Mouse (Mus musculus) kidney, postnatal 0 days (tissue): ENCODE data around the gene Psmc3ip. TPM values are rescaled to one million over a fixed set of nuclear protein-coding genes. Genes with fewer than 3 reads are reported as not detected.

Experiments
- ATAC-seq: fragments of 200-750 bp; cut with Nextera tagmentation; replicated peaks from 2 replicates; pipeline ENCODE4 v1.8.0; 2017; ENCODE audit warnings: low read depth, moderate number of reproducible peaks, moderate TSS enrichment, moderate library complexity; ENCODE audit not compliant: low FRiP score
- DNase-seq: peaks from one replicate; pipeline ENCODE4 v3.0.0-alpha.2; 2016; ENCODE audit warnings: low spot score
- H3K27ac ChIP-seq: fragments of 300-500 bp; sonication (generic); 2 replicates; pipeline ENCODE4 v1.5.1; 2014; ENCODE audit warnings: mild to moderate bottlenecking
- H3K27me3 ChIP-seq: fragments of 300-500 bp; sonication (generic); 2 replicates; pipeline ENCODE4 v1.6.1; 2014; ENCODE audit warnings: low read length, mixed read lengths; ENCODE audit not compliant: insufficient read depth
- H3K36me3 ChIP-seq: fragments of 300-500 bp; sonication (generic); 2 replicates; pipeline ENCODE4 v1.6.1; 2014; ENCODE audit warnings: low read length, mixed read lengths; ENCODE audit not compliant: insufficient read depth
- H3K4me1 ChIP-seq: fragments of 300-500 bp; sonication (generic); replicated peaks from 2 replicates; pipeline ENCODE4 v1.6.1; 2014; ENCODE audit warnings: antibody characterized with exemption, low read length, mixed read lengths; ENCODE audit not compliant: insufficient read depth
- H3K4me2 ChIP-seq: fragments of 300-500 bp; sonication (generic); 2 replicates; pipeline ENCODE4 v1.6.1; 2014; ENCODE audit warnings: mild to moderate bottlenecking, low read length, moderate library complexity, mixed read lengths
- H3K4me3 ChIP-seq: fragments of 300-500 bp; sonication (generic); replicated peaks from 2 replicates; pipeline ENCODE4 v1.5.1; 2014; ENCODE audit warnings: low read depth, low read length
- H3K9ac ChIP-seq: fragments of 300-500 bp; sonication (generic); 2 replicates; pipeline ENCODE4 v1.6.1; 2014; ENCODE audit warnings: low read depth, low read length
- H3K9me3 ChIP-seq: fragments of 300-500 bp; sonication (generic); replicated peaks from 2 replicates; pipeline ENCODE4 v1.6.1; 2016; ENCODE audit warnings: low read length, inconsistent platforms, mixed read lengths
- CTCF ChIP-seq: IDR thresholded peaks from 2 replicates; pipeline ENCODE4 v1.5.1; 2016; ENCODE audit warnings: antibody characterized with exemption, low read depth, mild to moderate bottlenecking, moderate library complexity
- WGBS: fragments of 180-500 bp; shearing (Covaris S2); extraction: QIAGEN DNeasy Blood & Tissue Kit; methylation state at CpG from one replicate; pipeline ENCODE4 v1.1.7; 2014; 5-methylcytosine and 5-hydroxymethylcytosine counted together
- polyA plus RNA-seq: library from polyadenylated mRNA; unstranded; fragments of >200 nt; fragmentation: Nextera tagmentation; extraction: Ambion mirVana; gene quantifications from 2 replicates; pipeline ENCODE4 v1.2.1, GENCODE M21; 2015

The Psmc3ip gene
- 23.2 and 26.4 TPM in 2 replicates for polyA plus RNA-seq

DNA sequence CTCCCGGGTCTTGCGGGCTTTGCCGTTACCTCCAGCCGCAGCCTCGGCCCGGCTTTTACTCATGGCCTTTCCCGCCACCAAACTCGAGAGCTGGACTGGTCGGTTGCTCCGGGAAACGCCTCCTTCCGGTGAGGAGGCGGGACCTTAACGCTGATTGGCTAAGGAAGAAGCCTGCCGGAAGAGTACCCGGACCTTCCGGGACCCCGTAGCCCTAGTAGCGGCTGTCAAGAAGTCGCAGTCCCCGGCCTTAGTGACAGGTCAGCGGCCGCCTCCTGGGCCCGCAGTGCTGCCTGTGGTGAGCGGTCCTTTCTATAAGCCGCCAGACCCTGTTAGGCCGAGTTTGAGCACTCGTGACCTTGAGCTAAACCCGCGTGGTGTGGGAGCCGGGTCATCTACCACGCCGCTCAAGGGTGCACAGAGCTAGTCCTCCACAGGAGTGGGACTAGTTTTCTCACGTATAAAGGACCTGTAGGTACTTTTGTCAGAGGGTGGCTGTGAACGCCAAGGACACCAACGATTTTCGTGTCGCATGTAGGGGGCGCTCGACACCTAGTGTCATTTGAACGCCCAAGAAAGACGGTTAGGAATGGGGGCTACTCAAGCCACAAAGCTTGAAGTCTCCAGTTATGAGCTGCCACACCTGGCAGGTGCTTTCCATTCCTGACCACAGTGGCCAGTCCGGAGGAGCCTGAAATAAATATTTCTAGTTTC lies at the start of gene Psmc3ip:
Gene Psmc3ip (minus strand): TSS at position 123 of the 711 bp plus-strand sequence.
- Histone ChIP-seq H3K4me1 (no peaks in the 10 kb centered on the region; the same call in 1 of the 2 replicates), H3K27ac (peak within 1 kb of the TSS; percentile 96), H3K4me2 (peak within 1 kb of the TSS; percentile 84), H3K9me3 (no peaks in the 10 kb centered on the region), H3K4me3 (peak within 1 kb of the TSS; percentile 62), H3K27me3 (no peaks in the 10 kb centered on the region), H3K36me3 (peaks cover 62% of the 10 kb centered on the region), H3K9ac (peak within 1 kb of the TSS; percentile 69)
- WGBS = under 1% methylated on average over 43 of the region's 43 CpGs
- ATAC-seq (peak; percentile 93), DNase-seq (peak; percentile 96)
- TF ChIP-seq CTCF = peak; percentile 75

DNA sequence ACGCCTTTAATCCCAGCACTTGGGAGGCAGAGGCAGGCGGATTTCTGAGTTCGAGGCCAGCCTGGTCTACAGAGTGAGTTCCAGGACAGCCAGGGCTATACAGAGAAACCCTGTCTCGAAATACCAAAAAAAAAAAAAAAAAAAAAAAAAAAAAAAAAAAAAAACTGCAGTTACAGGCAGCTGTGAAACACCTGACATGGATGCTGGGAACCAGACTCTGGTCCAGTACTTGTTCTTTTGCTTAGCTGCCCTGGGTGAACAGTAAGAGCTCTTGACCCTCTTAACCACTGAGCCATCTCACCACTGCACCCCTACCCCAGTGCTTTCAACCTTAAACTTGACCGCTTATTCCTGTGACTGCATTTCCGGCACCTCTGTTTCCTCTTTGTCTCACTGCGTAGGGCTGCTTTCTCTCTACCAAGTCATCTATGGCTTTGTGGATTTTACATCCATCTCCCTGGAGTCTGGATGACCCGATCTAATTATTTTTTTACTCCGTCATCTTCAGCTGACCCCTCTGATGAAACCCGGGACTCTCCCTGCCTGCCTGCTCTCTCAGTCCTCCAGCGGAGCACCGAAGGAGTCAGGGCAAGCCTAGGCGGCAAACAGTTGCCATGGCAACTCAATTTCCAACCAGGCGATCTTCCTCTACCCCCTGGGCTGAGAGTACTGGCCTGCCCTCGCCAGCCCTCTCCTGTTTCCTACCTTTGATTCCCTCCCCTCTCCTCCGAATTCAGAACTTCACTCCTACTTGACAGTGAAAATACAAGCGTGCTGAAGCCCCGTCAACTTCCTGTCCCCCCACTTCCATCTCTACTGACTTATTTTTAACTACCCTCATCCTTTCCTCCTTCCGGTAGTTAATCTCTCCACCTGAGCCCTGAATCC lies 48.3 kb upstream of the Psmc3ip start:
- peak overlapping the region; percentile 59 for H3K4me2 ChIP-seq
- no peak overlapping the region for H3K27ac ChIP-seq
- no peaks in the 10 kb centered on the region for H3K27me3 ChIP-seq
- peaks cover 11% of the 10 kb centered on the region; the same call in 1 of the 2 replicates for H3K4me1 ChIP-seq
- no peak for TF ChIP-seq CTCF
- DNase-seq (peak; percentile 72), ATAC-seq (peak; percentile 62; the same call in 1 of the 2 replicates)
- no peaks in the 10 kb centered on the region for H3K9me3 ChIP-seq
- H3K36me3 ChIP-seq = no peaks in the 10 kb centered on the region
- H3K9ac ChIP-seq = 0 out of 2 replicates have a peak overlapping the region, but pooled peaks have one; percentile 10
- H3K4me3 ChIP-seq = peak overlapping the region; percentile 18; the same call in 1 of the 2 replicates
- 9% methylated on average over 16 of the region's 19 CpGs for WGBS

DNA sequence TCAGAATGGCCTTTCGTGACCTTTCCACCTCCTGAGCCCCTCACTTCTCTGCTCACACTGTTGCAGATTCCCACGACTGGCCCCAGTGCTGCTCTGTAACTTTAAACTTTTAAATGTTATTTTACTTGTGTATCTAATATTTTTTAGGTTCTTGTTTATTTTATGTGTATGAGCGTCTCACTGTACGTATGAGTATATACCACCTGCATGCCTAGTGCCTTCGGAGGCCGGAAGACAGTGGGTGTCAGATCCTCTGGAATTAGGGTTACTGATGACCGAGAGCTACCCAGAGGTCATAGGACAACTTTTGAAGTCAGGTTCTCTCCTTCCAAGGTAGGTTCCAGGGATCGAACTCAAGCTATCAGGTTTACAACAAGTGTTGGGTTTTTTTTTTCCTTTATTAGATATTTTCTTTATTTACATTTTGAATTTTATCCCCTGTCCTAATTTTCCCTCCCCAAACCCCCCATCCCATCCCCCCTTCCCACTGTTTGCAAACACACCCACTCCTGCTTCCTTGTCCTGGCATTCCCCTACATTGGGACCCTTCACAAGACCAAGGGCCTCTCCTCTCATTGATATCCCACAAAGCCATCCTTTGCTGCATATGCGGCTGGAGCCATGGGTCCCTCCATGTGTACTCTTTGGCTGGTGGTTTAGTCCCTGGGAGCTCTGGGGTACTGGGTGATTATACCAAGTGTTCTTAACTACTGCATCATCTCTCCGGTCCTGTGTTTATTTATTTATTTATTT lies 47.2 kb upstream of the Psmc3ip start:
- no peak overlapping the region for H3K9ac ChIP-seq
- no peak for ATAC-seq
- no peaks in the 10 kb centered on the region for H3K9me3 ChIP-seq
- no peak overlapping the region for H3K4me3 ChIP-seq
- H3K27ac ChIP-seq = no peak overlapping the region
- WGBS = 90% methylated on average over 10 of the region's 10 CpGs
- DNase-seq = no peak
- no peak for TF ChIP-seq CTCF
- no peak overlapping the region for H3K4me2 ChIP-seq
- no peaks in the 10 kb centered on the region for H3K36me3 ChIP-seq
- H3K4me1 ChIP-seq = 0 out of 2 replicates have a peak, but pooled peaks cover 13% of the 10 kb centered on the region
- H3K27me3 ChIP-seq = no peaks in the 10 kb centered on the region

DNA sequence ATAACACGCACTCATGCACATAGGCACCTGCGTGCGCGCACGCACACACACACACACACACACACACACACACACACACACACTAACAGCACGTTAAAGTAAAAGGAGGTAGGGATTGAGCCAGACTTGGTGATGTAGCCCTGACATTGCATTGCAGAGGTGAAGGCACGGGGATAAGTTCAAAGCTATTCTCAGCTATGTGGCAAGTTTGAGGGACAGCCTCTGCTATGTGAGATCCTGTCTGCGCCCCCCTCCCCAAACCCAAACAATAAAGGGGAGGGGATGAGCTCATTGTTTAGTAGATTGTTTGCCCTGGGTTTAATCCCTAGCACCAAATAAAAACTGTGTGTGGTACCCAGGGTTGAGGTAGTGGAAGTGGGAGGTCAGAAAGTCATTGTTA lies 45.9 kb upstream of the Psmc3ip start:
- Histone ChIP-seq H3K36me3 (no peaks in the 10 kb centered on the region), H3K27ac (no peak overlapping the region), H3K9me3 (no peaks in the 10 kb centered on the region), H3K4me1 (0 out of 2 replicates have a peak, but pooled peaks cover 13% of the 10 kb centered on the region), H3K9ac (no peak overlapping the region), H3K27me3 (no peaks in the 10 kb centered on the region), H3K4me3 (no peak overlapping the region), H3K4me2 (no peak overlapping the region)
- ATAC-seq (no peak), DNase-seq (no peak)
- 76% methylated on average over 8 of the region's 8 CpGs for WGBS
- no peak for TF ChIP-seq CTCF

DNA sequence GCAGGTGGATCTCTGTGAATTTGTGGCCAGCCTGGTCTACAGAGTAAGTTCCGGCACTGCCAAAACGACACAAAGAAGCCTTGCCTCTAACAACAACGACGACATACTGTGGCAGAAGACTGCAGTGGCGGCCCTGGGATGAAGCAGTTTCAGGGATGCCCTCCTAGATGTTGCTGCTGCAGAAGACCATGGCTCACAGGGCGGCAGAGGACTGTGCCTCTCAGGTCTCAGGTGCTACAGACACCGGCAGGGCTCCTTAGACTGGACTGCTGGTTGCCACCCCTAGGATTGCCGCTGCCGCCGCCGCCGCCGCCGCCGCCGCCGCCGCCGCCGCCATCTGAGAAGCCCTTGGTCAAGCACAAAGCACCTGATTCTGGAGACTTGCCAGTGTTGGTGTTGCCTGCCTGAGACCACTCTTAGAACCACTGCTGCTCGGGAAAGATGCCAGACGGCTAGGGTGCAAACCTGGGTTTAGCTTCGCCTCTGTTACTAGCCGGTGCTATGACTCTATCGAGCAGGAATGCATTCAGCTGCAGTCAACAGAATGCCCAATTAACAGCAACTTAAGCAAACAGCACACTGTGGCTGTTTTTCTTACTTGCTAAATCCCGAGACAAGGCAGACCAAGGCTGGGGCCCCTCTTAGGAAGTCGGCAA lies 45.1 kb upstream of the Psmc3ip start:
- Histone ChIP-seq H3K27me3 (no peaks in the 10 kb centered on the region), H3K27ac (0 out of 2 replicates have a peak overlapping the region, but pooled peaks have one; percentile 8), H3K9me3 (no peaks in the 10 kb centered on the region), H3K4me2 (peak overlapping the region; percentile 50), H3K36me3 (no peaks in the 10 kb centered on the region), H3K9ac (peak overlapping the region; percentile 37; the same call in 1 of the 2 replicates), H3K4me1 (0 out of 2 replicates have a peak, but pooled peaks cover 13% of the 10 kb centered on the region), H3K4me3 (peak overlapping the region; percentile 23)
- no peak for ATAC-seq
- peak; percentile 42 for DNase-seq
- WGBS = 47% methylated on average over 27 of the region's 27 CpGs
- TF ChIP-seq CTCF = no peak
